Mouse (Mus musculus): ENCODE measurements around the gene Gm17545.

Gene Gm17545

GRCm38 (mm10) chr9:22445123-22445522 is 9.0 kb upstream of the Gm17545 start:
- DNase-seq: no peak

GRCm38 (mm10) chr9:22447213-22447612 is 6.9 kb upstream of the Gm17545 start:
- DNase-seq: no peak

- no peak for DNase-seq
Observed at GRCm38 (mm10) chr9:22448420-22448819, 5.7 kb upstream of the Gm17545 start.

- DNase-seq: no peak
Observed at GRCm38 (mm10) chr9:22449209-22449608, 4.9 kb upstream of the Gm17545 start.

- DNase-seq: no peak
Observed at GRCm38 (mm10) chr9:22452697-22453096, 1.4 kb upstream of the Gm17545 start.

GRCm38 (mm10) chr9:22453501-22453924 is 577 bp upstream of the Gm17545 start:
- no peak for DNase-seq

- no peak for DNase-seq
Observed at GRCm38 (mm10) chr9:22455041-22455440, 951 bp downstream of the Gm17545 start.

GRCm38 (mm10) chr9:22457142-22457835 is 3.2 kb downstream of the Gm17545 start:
- peak; percentile 29 for DNase-seq

- peak; percentile 41 for DNase-seq
Observed at GRCm38 (mm10) chr9:22461946-22462345, 7.9 kb downstream of the Gm17545 start.

GRCm38 (mm10) chr9:22466212-22466611 is 12.1 kb downstream of the Gm17545 start:
- DNase-seq: no peak

- peak; percentile 56 for DNase-seq
Observed at GRCm38 (mm10) chr9:22467371-22468169, 13.5 kb downstream of the Gm17545 start.

GRCm38 (mm10) chr9:22468170-22468898 is 14.2 kb downstream of the Gm17545 start:
- DNase-seq: peak; percentile 74

- DNase-seq: no peak
Observed at GRCm38 (mm10) chr9:22468899-22469259, 14.8 kb downstream of the Gm17545 start.

- DNase-seq: no peak
Observed at GRCm38 (mm10) chr9:22469643-22470042, 15.6 kb downstream of the Gm17545 start, which contains the start of gene Rp9. Rp9 (minus strand) TSS chr9:22469743.

- peak; percentile 95 for DNase-seq
Observed at GRCm38 (mm10) chr9:22475424-22475868, 21.4 kb downstream of the Gm17545 start, which contains the start of gene Bbs9. Bbs9 (plus strand) TSS chr9:22475715.

GRCm38 (mm10) chr9:22476265-22476664 is 22.2 kb downstream of the Gm17545 start:
- DNase-seq: no peak

- no peak for DNase-seq
Observed at GRCm38 (mm10) chr9:22478946-22479345, 24.9 kb downstream of the Gm17545 start.

GRCm38 (mm10) chr9:22483866-22484561 is 29.9 kb downstream of the Gm17545 start:
- DNase-seq: no peak

- DNase-seq: peak; percentile 36
Observed at GRCm38 (mm10) chr9:22484562-22485308, 30.6 kb downstream of the Gm17545 start.

GRCm38 (mm10) chr9:22486211-22486610 is 32.1 kb downstream of the Gm17545 start:
- DNase-seq: no peak

- DNase-seq: no peak
Observed at GRCm38 (mm10) chr9:22488963-22489362, 34.9 kb downstream of the Gm17545 start.

Data from lung, postnatal 10 days (tissue).